Mouse (Mus musculus) liver, adult 2 months (tissue): ENCODE results near the gene Eif4e3. TPM values are rescaled to one million over a fixed set of nuclear protein-coding genes. Genes with fewer than 3 reads are reported as not detected.

Experiments used
- DNase-seq: peaks from one replicate; pipeline ENCODE4 v3.0.0-alpha.2; 2011; ENCODE audit warnings: low read depth, low spot score; ENCODE audit errors: extremely low read depth
- H3K27ac ChIP-seq: fragments of 200-500 bp; replicated peaks from 2 replicates; pipeline ENCODE4 v1.5.1; 2012; ENCODE audit warnings: low read depth, mild to moderate bottlenecking, control low read depth, inconsistent platforms, low read length; ENCODE audit not compliant: insufficient read depth
- H3K27me3 ChIP-seq: fragments of 200-500 bp; 2 replicates; pipeline ENCODE4 v1.6.1; 2012; ENCODE audit warnings: mild to moderate bottlenecking, moderate library complexity, low read length, inconsistent platforms; ENCODE audit not compliant: control insufficient read depth, insufficient read depth
- H3K36me3 ChIP-seq: fragments of 200-500 bp; 2 replicates; pipeline ENCODE4 v1.6.1; 2012; ENCODE audit warnings: low read length, inconsistent platforms; ENCODE audit not compliant: control insufficient read depth, insufficient read depth
- H3K4me1 ChIP-seq: fragments of 200-500 bp; 2 replicates; pipeline ENCODE4 v1.6.1; 2011; ENCODE audit warnings: low read length; ENCODE audit not compliant: control insufficient read depth, insufficient read depth
- H3K4me3 ChIP-seq: fragments of 200-500 bp; 2 replicates; pipeline ENCODE4 v1.5.1; 2011; ENCODE audit warnings: low read depth, mild to moderate bottlenecking, control low read depth, low read length, moderate library complexity; ENCODE audit not compliant: insufficient read depth
- H3K79me2 ChIP-seq: fragments of 200-500 bp; 2 replicates; pipeline ENCODE4 v1.6.1; 2012; ENCODE audit warnings: inconsistent platforms, mild to moderate bottlenecking, low read length, moderate library complexity; ENCODE audit not compliant: control insufficient read depth, insufficient read depth
- H3K9ac ChIP-seq: fragments of 200-500 bp; 2 replicates; pipeline ENCODE4 v1.6.1; 2012; ENCODE audit warnings: low read depth, mild to moderate bottlenecking, control low read depth, inconsistent platforms, low read length
- CTCF ChIP-seq: fragments of 200-500 bp; IDR thresholded peaks from 2 replicates; pipeline ENCODE4 v1.5.1; 2011; ENCODE audit warnings: low read depth, low read length, control low read depth
- POLR2A ChIP-seq: fragments of 200-500 bp; IDR thresholded peaks from 2 replicates; pipeline ENCODE4 v1.6.1; 2011; ENCODE audit warnings: low read length, control low read depth; ENCODE audit not compliant: insufficient read depth; ENCODE audit errors: extremely low read depth
- WGBS: fragments of 180-500 bp; shearing (Covaris S2); methylation state at CpG from one replicate; pipeline ENCODE4 v1.1.7; 2018; 5-methylcytosine and 5-hydroxymethylcytosine counted together
- polyA plus RNA-seq: library from polyadenylated mRNA; depleted of rRNA; stranded (reverse); fragments of >200 nt; gene quantifications from 2 replicates; pipeline ENCODE4 v1.2.3, GENCODE M21; 2012
- total RNA-seq: library from RNA; depleted of rRNA; stranded (reverse); fragments of >200 nt; gene quantifications from 2 replicates; pipeline ENCODE4 v1.2.3, GENCODE M21; 2014

Eif4e3 gene
- total and polyA plus RNA-seq, 2 experiments = 1.3 to 4.1 TPM

- H3K27ac ChIP-seq = no peak overlapping the region
- 73% methylated on average over 7 of the region's 7 CpGs for WGBS
- TF ChIP-seq POLR2A = no peak
- TF ChIP-seq CTCF = peak; percentile 78
- no peaks in the 10 kb centered on the region for H3K4me1 ChIP-seq
- peak; percentile 37 for DNase-seq
- no peak overlapping the region for H3K4me3 ChIP-seq
- no peak overlapping the region for H3K9ac ChIP-seq
- no peaks in the 10 kb centered on the region for H3K36me3 ChIP-seq
- H3K27me3 ChIP-seq = no peaks in the 10 kb centered on the region
- H3K79me2 ChIP-seq = no peaks in the 10 kb centered on the region
These were observed 4.0 kb upstream of the Eif4e3 start for GRCm38 (mm10) chr6:99670481-99671119.

DNA sequence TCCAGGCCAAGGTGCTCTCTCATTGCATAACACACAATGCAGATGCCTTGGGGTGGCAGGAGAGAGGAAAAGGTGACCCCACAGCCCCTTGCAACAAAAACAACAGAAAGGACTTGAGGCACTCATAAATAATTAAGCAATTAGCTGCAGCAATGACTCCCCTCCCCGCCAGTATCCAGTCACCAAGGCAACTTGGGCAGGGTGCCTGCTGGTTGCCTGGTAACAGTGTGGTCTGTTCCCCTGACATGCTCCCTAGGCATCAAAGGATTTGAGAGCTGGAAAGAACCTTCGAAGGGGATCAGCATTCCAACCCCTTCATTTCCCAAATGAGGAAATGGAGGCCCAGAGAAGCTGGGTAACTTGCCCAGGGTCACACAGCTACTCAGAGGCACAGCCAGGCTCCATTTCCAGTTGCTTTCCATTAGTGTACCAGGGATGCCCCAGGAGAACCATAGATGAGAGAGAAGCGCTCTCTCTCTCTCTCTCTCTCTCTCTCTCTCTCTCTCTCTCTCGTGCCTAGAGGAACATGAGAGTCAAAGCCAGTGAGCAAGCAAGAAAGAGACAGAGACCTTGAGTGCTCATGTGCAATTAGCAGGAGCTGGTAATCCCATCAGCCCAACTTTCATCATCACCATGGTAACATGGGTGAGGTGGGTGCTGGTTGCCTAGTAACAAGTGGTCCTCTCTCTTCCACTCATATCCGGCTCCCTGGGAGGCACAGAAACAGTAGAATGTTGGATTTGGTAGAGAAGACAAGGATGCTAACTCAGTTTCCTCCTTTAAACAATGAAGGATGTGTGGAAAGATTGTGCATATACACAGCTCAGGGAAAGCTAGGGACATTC, 3.1 kb upstream of the Eif4e3 start:
- H3K36me3 ChIP-seq = no peaks in the 10 kb centered on the region

DNA sequence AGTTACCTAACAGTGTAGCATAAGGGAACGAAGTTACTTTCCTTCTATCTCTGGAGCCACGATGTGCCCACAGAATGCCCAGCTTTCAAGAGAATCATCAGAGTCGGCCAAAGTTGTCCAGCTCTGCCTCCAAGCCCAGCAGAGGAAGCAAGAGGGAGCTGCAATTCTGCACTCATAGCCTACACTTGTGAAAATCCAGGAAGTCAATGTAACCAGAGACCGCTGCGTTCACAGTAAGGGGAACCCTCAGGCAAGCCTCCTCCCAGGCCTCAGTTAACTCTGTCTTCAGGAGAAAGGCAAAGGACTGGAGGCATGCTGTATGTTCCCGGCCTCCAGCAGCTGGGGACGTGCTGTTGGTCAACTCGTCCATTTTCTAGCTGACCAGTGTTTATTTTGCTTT, 719 bp upstream of the Eif4e3 start:
- no peak overlapping the region; the same call in 1 of the 2 replicates for H3K4me3 ChIP-seq
- no peaks in the 10 kb centered on the region for H3K27me3 ChIP-seq
- H3K4me1 ChIP-seq = no peaks in the 10 kb centered on the region; the same call in 1 of the 2 replicates
- H3K27ac ChIP-seq = no peak overlapping the region
- peak; percentile 16 for DNase-seq
- TF ChIP-seq CTCF (no peak), POLR2A (no peak)
- no peaks in the 10 kb centered on the region; the same call in 1 of the 2 replicates for H3K79me2 ChIP-seq
- H3K9ac ChIP-seq = no peak overlapping the region
- H3K36me3 ChIP-seq = no peaks in the 10 kb centered on the region
- 62% methylated on average over 8 of the region's 8 CpGs for WGBS

More for the DNA sequence above, 3.1 kb upstream of the Eif4e3 start:
- no peaks in the 10 kb centered on the region for H3K27me3 ChIP-seq
- H3K4me1 ChIP-seq = no peaks in the 10 kb centered on the region; the same call in 1 of the 2 replicates
- no peaks in the 10 kb centered on the region for H3K79me2 ChIP-seq
- no peak overlapping the region for H3K9ac ChIP-seq
- DNase-seq = no peak
- no peak overlapping the region for H3K4me3 ChIP-seq
- whole genome bisulfite sequencing = 53% methylated on average over 5 of the region's 5 CpGs
- TF ChIP-seq POLR2A (no peak), CTCF (no peak)
- H3K27ac ChIP-seq = no peak overlapping the region

DNA sequence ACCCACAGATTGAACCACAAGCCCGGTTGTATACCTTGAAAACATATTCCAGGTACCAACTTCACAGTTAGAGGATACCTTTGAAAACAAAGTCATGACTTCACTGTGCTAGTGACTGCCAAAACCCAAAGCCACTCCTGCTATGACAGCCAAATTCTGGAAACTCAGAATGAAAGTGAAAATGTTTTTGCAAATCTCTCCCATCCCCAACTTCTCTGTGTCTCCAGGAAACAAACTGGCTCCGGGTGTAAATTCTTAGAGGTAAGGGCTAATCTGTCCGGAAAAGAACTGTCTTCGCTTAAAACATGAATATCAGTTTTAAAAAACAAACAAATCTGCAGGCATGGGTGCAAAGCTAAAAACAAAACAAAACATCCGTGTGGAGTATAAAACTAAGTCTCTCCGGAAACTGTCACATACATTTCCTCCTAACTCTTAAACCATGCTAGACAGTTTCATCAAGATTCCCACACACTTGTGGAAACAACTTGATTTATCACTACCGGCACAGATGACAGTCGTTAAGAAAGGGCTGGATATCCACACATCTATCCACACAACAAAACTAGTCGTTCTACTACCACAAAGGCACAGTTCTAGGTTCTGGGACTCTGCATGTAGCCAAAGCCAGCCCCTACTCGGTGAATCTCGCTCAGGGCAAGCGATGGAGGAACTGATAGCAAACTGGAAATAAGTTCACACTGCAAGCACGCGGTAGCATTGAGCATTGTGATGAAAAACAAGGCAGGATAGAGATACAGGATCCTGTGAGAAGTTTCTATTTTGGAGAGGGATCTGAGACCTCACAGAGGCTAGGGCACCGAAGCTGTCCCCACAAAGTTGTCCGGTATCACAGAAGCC, 884 bp downstream of the Eif4e3 start:
- 28% methylated on average over 16 of the region's 16 CpGs for WGBS
- H3K27me3 ChIP-seq = no peaks in the 10 kb centered on the region
- H3K27ac ChIP-seq = peak overlapping the region; percentile 46
- peak overlapping the region; percentile 87 for H3K4me3 ChIP-seq
- no peaks in the 10 kb centered on the region; the same call in 1 of the 2 replicates for H3K79me2 ChIP-seq
- H3K36me3 ChIP-seq = no peaks in the 10 kb centered on the region
- DNase-seq = peak; percentile 32
- no peaks in the 10 kb centered on the region; the same call in 1 of the 2 replicates for H3K4me1 ChIP-seq
- H3K9ac ChIP-seq = peak overlapping the region; percentile 85
- TF ChIP-seq CTCF (no peak), POLR2A (no peak)

- no peak for DNase-seq
- Histone ChIP-seq H3K4me1 (no peaks in the 10 kb centered on the region; the same call in 1 of the 2 replicates), H3K9ac (no peak overlapping the region), H3K4me3 (no peak overlapping the region), H3K36me3 (no peaks in the 10 kb centered on the region), H3K27me3 (no peaks in the 10 kb centered on the region), H3K27ac (no peak overlapping the region), H3K79me2 (no peaks in the 10 kb centered on the region; the same call in 1 of the 2 replicates)
- TF ChIP-seq POLR2A (no peak), CTCF (no peak)
- 83% methylated on average over 8 of the region's 8 CpGs for WGBS
These were observed 3.3 kb downstream of the Eif4e3 start for GRCm38 (mm10) chr6:99663232-99663631.
